Mouse (Mus musculus) MEL (cell line): ENCODE data around the gene Rab3gap2. TPM values are rescaled to one million over a fixed set of nuclear protein-coding genes. Genes with fewer than 3 reads are reported as not detected.

Experiments
- DNase-seq: peaks from one replicate; pipeline ENCODE4 v3.0.0; 2011; ENCODE audit warnings: low read depth, low spot score
- H3K27ac ChIP-seq: 2 replicates; pipeline ENCODE4 v1.5.1; 2012; ENCODE audit warnings: low read depth, mild to moderate bottlenecking, control low read depth, low read length, moderate library complexity; ENCODE audit not compliant: control insufficient read depth
- H3K27me3 ChIP-seq, 2 experiments: fragments of 150-350 bp in 1 of 2; sonication (generic) in 1 of 2; 2 replicates each; pipeline ENCODE4 v1.6.1; 2012; ENCODE audit warnings: low read length in 2 of 2, mild to moderate bottlenecking in 2 of 2, improper control_type of control experiment in 1 of 2, moderate library complexity in 1 of 2; ENCODE audit not compliant: insufficient read depth in 2 of 2, control insufficient read depth in 1 of 2
- H3K36me3 ChIP-seq, 2 experiments: 2 replicates each; pipeline ENCODE4 v1.6.1; 2012 to 2014; ENCODE audit warnings: low read length in 2 of 2, improper control_type of control experiment in 1 of 2, inconsistent platforms in 1 of 2, mild to moderate bottlenecking in 1 of 2; ENCODE audit not compliant: insufficient read depth in 2 of 2, control insufficient read depth in 1 of 2
- H3K4me1 ChIP-seq, 2 experiments: fragments of 150-350 bp in 1 of 2; sonication (generic) in 1 of 2; 2 replicates each; pipeline ENCODE4 v1.6.1; 2012; ENCODE audit warnings: low read length in 2 of 2, improper control_type of control experiment in 1 of 2, mild to moderate bottlenecking in 1 of 2; ENCODE audit not compliant: insufficient read depth in 2 of 2, control insufficient read depth in 1 of 2
- H3K4me3 ChIP-seq, 2 experiments: fragments of 150-350 bp in 1 of 2; sonication (generic) in 1 of 2; 2 replicates each; pipeline ENCODE4 v1.5.1; 2012; ENCODE audit warnings: low read depth in 2 of 2, low read length in 2 of 2, mild to moderate bottlenecking in 2 of 2, moderate library complexity in 2 of 2, control low read depth in 1 of 2, improper control_type of control experiment in 1 of 2; ENCODE audit not compliant: control insufficient read depth in 1 of 2, insufficient read depth in 1 of 2
- H3K79me2 ChIP-seq: 2 replicates; pipeline ENCODE4 v1.6.1; 2012; ENCODE audit warnings: mild to moderate bottlenecking, low read length, moderate library complexity; ENCODE audit not compliant: control insufficient read depth, poor library complexity, insufficient read depth
- H3K9ac ChIP-seq: 2 replicates; pipeline ENCODE4 v1.6.1; 2012; ENCODE audit warnings: low read depth, mild to moderate bottlenecking, control low read depth, low read length, moderate library complexity; ENCODE audit not compliant: control insufficient read depth, poor library complexity, severe bottlenecking
- H3K9me3 ChIP-seq: fragments of 150-350 bp; sonication (generic); replicated peaks from 2 replicates; pipeline ENCODE4 v1.6.1; 2012; ENCODE audit warnings: mild to moderate bottlenecking, low read length, improper control_type of control experiment, moderate library complexity; ENCODE audit not compliant: insufficient read depth
- CHD1 ChIP-seq: IDR thresholded peaks from 2 replicates; pipeline ENCODE4 v1.6.1; 2012; ENCODE audit warnings: low read depth, mild to moderate bottlenecking, inconsistent platforms, low read length, improper control_type of control experiment
- CTCF ChIP-seq, 3 experiments: IDR thresholded peaks in 2 of 3; conservative IDR thresholded peaks in 1 of 3; 2 replicates each; pipeline ENCODE4 v1.5.1; 2011 to 2012; ENCODE audit warnings: low read length in 3 of 3, low read depth in 2 of 3, mild to moderate bottlenecking in 2 of 3, improper control_type of control experiment in 1 of 3, inconsistent platforms in 1 of 3, mixed read lengths in 1 of 3, moderate library complexity in 1 of 3; ENCODE audit not compliant: control insufficient read depth in 1 of 3, insufficient read depth in 1 of 3, poor library complexity in 1 of 3, severe bottlenecking in 1 of 3
- E2F4 ChIP-seq: IDR thresholded peaks from 2 replicates; pipeline ENCODE4 v1.6.1; 2011; ENCODE audit warnings: low read depth, low read length, improper control_type of control experiment, borderline replicate concordance
- EP300 ChIP-seq, 2 experiments: IDR thresholded peaks; 2 replicates each; pipeline ENCODE4 v1.6.1; 2011; ENCODE audit warnings: improper control_type of control experiment in 2 of 2, low read length in 2 of 2, low read depth in 1 of 2, mild to moderate bottlenecking in 1 of 2
- ETS1 ChIP-seq: IDR thresholded peaks from 2 replicates; pipeline ENCODE4 v1.6.1; 2012; ENCODE audit warnings: low read depth, mild to moderate bottlenecking, inconsistent platforms, low read length, improper control_type of control experiment, moderate library complexity
- GABPA ChIP-seq: IDR thresholded peaks from 2 replicates; pipeline ENCODE4 v1.6.1; 2012; ENCODE audit warnings: low read depth, mild to moderate bottlenecking, inconsistent platforms, low read length, improper control_type of control experiment, moderate library complexity
- GATA1 ChIP-seq: IDR thresholded peaks from 2 replicates; pipeline ENCODE4 v1.6.1; 2011; ENCODE audit warnings: low read depth, low read length, improper control_type of control experiment
- HCFC1 ChIP-seq: IDR thresholded peaks from 2 replicates; pipeline ENCODE4 v1.6.1; 2012; ENCODE audit warnings: low read depth, mild to moderate bottlenecking, inconsistent platforms, low read length, improper control_type of control experiment, moderate library complexity
- JUND ChIP-seq: IDR thresholded peaks from 2 replicates; pipeline ENCODE4 v1.6.1; 2011; ENCODE audit warnings: low read depth, mild to moderate bottlenecking, improper control_type of control experiment, low read length
- MAFK ChIP-seq: IDR thresholded peaks from 2 replicates; pipeline ENCODE4 v1.6.1; 2011; ENCODE audit warnings: low read depth, mild to moderate bottlenecking, low read length, improper control_type of control experiment, borderline replicate concordance
- MAX ChIP-seq: IDR thresholded peaks from 2 replicates; pipeline ENCODE4 v1.6.1; 2011; ENCODE audit warnings: low read length, improper control_type of control experiment
- MAZ ChIP-seq: IDR thresholded peaks from 2 replicates; pipeline ENCODE4 v1.6.1; 2012; ENCODE audit warnings: low read depth, mild to moderate bottlenecking, inconsistent platforms, low read length, improper control_type of control experiment
- MXI1 ChIP-seq: IDR thresholded peaks from 2 replicates; pipeline ENCODE4 v1.6.1; 2011; ENCODE audit warnings: mild to moderate bottlenecking, low read depth, low read length, improper control_type of control experiment
- MYC ChIP-seq: IDR thresholded peaks from 2 replicates; pipeline ENCODE4 v1.6.1; 2011; ENCODE audit warnings: low read depth, mild to moderate bottlenecking, low read length, improper control_type of control experiment, moderate library complexity
- NELFE ChIP-seq: IDR thresholded peaks from 2 replicates; pipeline ENCODE4 v1.6.1; 2011; ENCODE audit warnings: low read depth, low read length, improper control_type of control experiment
- RCOR1 ChIP-seq: IDR thresholded peaks from 2 replicates; pipeline ENCODE4 v1.6.1; 2012; ENCODE audit warnings: low read depth, mild to moderate bottlenecking, inconsistent platforms, low read length, improper control_type of control experiment
- SMC3 ChIP-seq: IDR thresholded peaks from 2 replicates; pipeline ENCODE4 v1.6.1; 2011; ENCODE audit warnings: low read depth, low read length, improper control_type of control experiment
- TBP ChIP-seq: IDR thresholded peaks from 2 replicates; pipeline ENCODE4 v1.8.0; 2011; ENCODE audit warnings: low read depth, low read length, improper control_type of control experiment
- TCF12 ChIP-seq: IDR thresholded peaks from 2 replicates; pipeline ENCODE4 v1.6.1; 2014; ENCODE audit warnings: low read depth, mild to moderate bottlenecking, inconsistent platforms, low read length, improper control_type of control experiment, moderate library complexity
- USF2 ChIP-seq, 2 experiments: IDR thresholded peaks; 2 replicates each; pipeline ENCODE4 v1.6.1; 2011 to 2012; ENCODE audit warnings: improper control_type of control experiment in 2 of 2, low read length in 2 of 2, borderline replicate concordance in 1 of 2, inconsistent platforms in 1 of 2, low read depth in 1 of 2, mild to moderate bottlenecking in 1 of 2; ENCODE audit not compliant: insufficient read depth in 1 of 2
- ZC3H11A ChIP-seq: IDR thresholded peaks from 2 replicates; pipeline ENCODE4 v1.6.1; 2012; ENCODE audit warnings: low read depth, mild to moderate bottlenecking, inconsistent platforms, low read length, improper control_type of control experiment
- ZKSCAN1 ChIP-seq: IDR thresholded peaks from 2 replicates; pipeline ENCODE4 v1.6.1; 2012; ENCODE audit warnings: low read depth, mild to moderate bottlenecking, inconsistent platforms, low read length, improper control_type of control experiment, moderate library complexity
- ZMIZ1 ChIP-seq: IDR thresholded peaks from 2 replicates; pipeline ENCODE4 v1.6.1; 2012; ENCODE audit warnings: low read depth, mild to moderate bottlenecking, inconsistent platforms, low read length, improper control_type of control experiment, moderate library complexity
- polyA plus RNA-seq, 2 experiments: library from polyadenylated mRNA; stranded (reverse) in 1 of 2; unstranded in 1 of 2; fragments of >175 nt in 1 of 2; fragments of >200 nt in 1 of 2; gene quantifications; 2 replicates each; pipeline versions ENCODE4 v1.2.1 to v1.2.4; 2012; ENCODE audit warnings: low replicate concordance in 2 of 2, low read depth in 1 of 2; ENCODE audit not compliant: insufficient read length in 2 of 2, insufficient read depth in 1 of 2, missing spikeins in 1 of 2
- total RNA-seq: library from RNA; depleted of rRNA; stranded (reverse); fragments of 300-350 nt; gene quantifications from 2 replicates; pipeline ENCODE4 v1.2.3, GENCODE M21; 2012

Rab3gap2 gene
- total and polyA plus RNA-seq, 3 experiments, result 24.1 to 40.1 TPM; not detected in 1

DNA sequence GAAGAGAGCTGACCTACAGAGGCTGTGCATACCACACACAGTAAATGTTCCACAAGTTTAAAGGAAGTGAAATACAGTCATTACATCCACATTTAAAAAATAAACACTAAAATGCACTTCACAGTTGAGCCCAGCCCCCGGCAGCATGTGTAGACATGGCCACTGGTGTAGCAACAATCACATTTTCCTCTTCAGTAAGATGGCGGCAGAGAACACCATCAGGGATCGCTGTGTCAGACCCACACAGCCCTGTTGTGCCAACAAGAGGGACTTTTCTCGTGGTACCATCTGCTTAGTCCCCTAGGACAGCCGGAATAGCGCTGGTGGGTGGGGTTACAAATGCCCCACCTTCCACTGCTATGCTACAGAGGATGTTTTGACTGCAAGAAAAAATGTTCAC, 98.9 kb downstream of the Rab3gap2 start:
- TF ChIP-seq ZC3H11A (no peak), RCOR1 (no peak), EP300 (IDR thresholded peaks at IDR 0.05; ENCODE audit: low read depth in 1 of 2, low read length in 2 of 2) (no peak), MXI1 (no peak), NELFE (no peak), USF2 (IDR thresholded peaks at IDR 0.05; ENCODE audit: borderline replicate concordance in 1 of 2, insufficient read depth in 1 of 2, low read depth in 1 of 2, low read length in 2 of 2) (no peak), ZMIZ1 (no peak), TBP (no peak), SMC3 (no peak), JUND (no peak), CHD1 (no peak)
- no peak for DNase-seq
- no peaks in the 10 kb centered on the region for H3K79me2 ChIP-seq
- no peak overlapping the region for H3K4me3 ChIP-seq
- H3K27ac ChIP-seq, result no peak overlapping the region
- no peak overlapping the region for H3K9ac ChIP-seq
- H3K4me1 ChIP-seq, result no peaks in the 10 kb centered on the region
- H3K9me3 ChIP-seq, result no peaks in the 10 kb centered on the region
- peaks cover 0 to under 1% of the 10 kb centered on the region in 2 experiments; a peak in 1 of 4 replicates for H3K36me3 ChIP-seq
- H3K27me3 ChIP-seq, result no peaks in the 10 kb centered on the region

DNA sequence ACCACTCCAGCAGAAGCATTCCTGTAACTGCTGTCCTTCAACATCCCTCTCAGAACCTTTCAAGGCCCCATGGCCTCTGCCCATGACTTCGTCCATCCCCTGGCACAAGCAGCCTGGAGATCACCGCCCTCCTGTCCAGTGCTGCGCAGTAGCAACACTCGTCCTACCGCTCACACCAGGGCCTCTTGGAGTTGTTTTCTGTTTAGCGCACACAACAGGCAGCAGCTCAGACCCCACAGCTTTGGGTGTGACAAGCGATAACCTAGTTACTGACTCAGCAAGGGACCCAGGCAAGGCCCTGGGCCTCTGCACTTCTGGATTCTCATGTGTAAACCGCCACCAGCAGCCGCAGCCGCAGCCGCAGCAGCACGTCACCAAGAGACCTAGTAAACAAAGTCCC, 102.9 kb downstream of the Rab3gap2 start:
- H3K9ac ChIP-seq, result no peak overlapping the region
- H3K27ac ChIP-seq, result no peak overlapping the region
- H3K36me3 ChIP-seq, result peaks cover 0 to 8% of the 10 kb centered on the region in 2 experiments; a peak in 2 of 4 replicates
- H3K79me2 ChIP-seq, result no peaks in the 10 kb centered on the region
- H3K27me3 ChIP-seq, result no peaks in the 10 kb centered on the region
- no peaks in the 10 kb centered on the region for H3K9me3 ChIP-seq
- H3K4me3 ChIP-seq, result no peak overlapping the region
- no peaks in the 10 kb centered on the region for H3K4me1 ChIP-seq
- TF ChIP-seq SMC3 (no peak), MAZ (no peak), EP300 (IDR thresholded peaks at IDR 0.05; ENCODE audit: low read depth in 1 of 2, low read length in 2 of 2) (no peak), HCFC1 (no peak)
- DNase-seq, result no peak

GRCm38 (mm10) chr1:185307645-185308044, 103.7 kb downstream of the Rab3gap2 start:
- no peaks in the 10 kb centered on the region for H3K9me3 ChIP-seq
- TF ChIP-seq CTCF (IDR thresholded peaks at IDR 0.05 in 2 of 3, conservative IDR thresholded peaks at IDR 0.05 in 1 of 3; ENCODE audit: control insufficient read depth in 1 of 3, insufficient read depth in 1 of 3, low read depth in 2 of 3, low read length in 3 of 3, poor library complexity in 1 of 3, severe bottlenecking in 1 of 3) (no peak), ZKSCAN1 (no peak), GATA1 (no peak), GABPA (no peak), TBP (no peak), HCFC1 (no peak), RCOR1 (no peak), SMC3 (no peak), ETS1 (no peak), ZMIZ1 (no peak), E2F4 (no peak), MAX (no peak), ZC3H11A (no peak), MAFK (no peak), TCF12 (no peak), JUND (no peak), MYC (no peak)
- H3K27ac ChIP-seq, result no peak overlapping the region
- no peaks in the 10 kb centered on the region for H3K79me2 ChIP-seq
- H3K27me3 ChIP-seq, result no peaks in the 10 kb centered on the region
- no peaks in the 10 kb centered on the region for H3K4me1 ChIP-seq
- H3K9ac ChIP-seq, result no peak overlapping the region
- H3K4me3 ChIP-seq, result no peak overlapping the region
- peaks cover 0 to 8% of the 10 kb centered on the region in 2 experiments; a peak in 2 of 4 replicates for H3K36me3 ChIP-seq
- no peak for DNase-seq
